Mouse (Mus musculus) embryonic facial prominence, embryonic 10.5 days (tissue): ENCODE data around the gene Gmnn. TPM values are rescaled to one million over a fixed set of nuclear protein-coding genes. Genes with fewer than 3 reads are reported as not detected.

ENCODE experiments used
- DNase-seq: peaks from one replicate; pipeline ENCODE4 v3.0.0-alpha.2; 2017; ENCODE audit warnings: low spot score
- H3K27ac ChIP-seq: fragments of 300-500 bp; sonication (generic); replicated peaks from 2 replicates; pipeline ENCODE4 v1.5.1; 2016; ENCODE audit warnings: mild to moderate bottlenecking
- H3K27me3 ChIP-seq: fragments of 300-500 bp; sonication (generic); replicated peaks from 2 replicates; pipeline ENCODE4 v1.6.1; 2016; ENCODE audit warnings: low read depth, mild to moderate bottlenecking; ENCODE audit not compliant: poor library complexity, severe bottlenecking
- H3K36me3 ChIP-seq: fragments of 300-500 bp; sonication (generic); replicated peaks from 2 replicates; pipeline ENCODE4 v1.6.1; 2016; ENCODE audit warnings: mild to moderate bottlenecking, moderate library complexity
- H3K4me1 ChIP-seq: fragments of 300-500 bp; sonication (generic); 2 replicates; pipeline ENCODE4 v1.6.1; 2016
- H3K4me3 ChIP-seq: fragments of 300-500 bp; sonication (generic); 2 replicates; pipeline ENCODE4 v1.5.1; 2016; ENCODE audit warnings: mild to moderate bottlenecking, moderate library complexity
- H3K9me3 ChIP-seq: fragments of 300-500 bp; sonication (generic); 2 replicates; pipeline ENCODE4 v1.6.1; 2016; ENCODE audit warnings: mild to moderate bottlenecking
- WGBS: fragments of 180-500 bp; shearing (Covaris S2); methylation state at CpG from one replicate; pipeline ENCODE4 v1.1.7; 2016; 5-methylcytosine and 5-hydroxymethylcytosine counted together
- polyA plus RNA-seq: library from polyadenylated mRNA; unstranded; fragments of >200 nt; fragmentation: Nextera tagmentation; extraction: Ambion mirVana; gene quantifications from 2 replicates; pipeline ENCODE4 v1.2.1, GENCODE M21; 2016

Gene Gmnn
- 177 and 178 TPM in 2 replicates for polyA plus RNA-seq

GRCm38 (mm10) chr13:24761403-24762227 is at the start of gene Gmnn:
TSS of gene Gmnn (minus strand) at chr13:24761923.
- peaks cover 34% of the 10 kb centered on the region for H3K36me3 ChIP-seq
- peak within 1 kb of the TSS; percentile 99 for H3K27ac ChIP-seq
- peak within 1 kb of the TSS; percentile 90 for H3K4me3 ChIP-seq
- no peaks in the 10 kb centered on the region for H3K9me3 ChIP-seq
- under 1% methylated on average over 79 of the region's 79 CpGs for WGBS
- peaks cover 21% of the 10 kb centered on the region for H3K4me1 ChIP-seq
- peak; percentile 94 for DNase-seq
- no peaks in the 10 kb centered on the region for H3K27me3 ChIP-seq

- Histone ChIP-seq H3K4me1 (peaks cover 28% of the 10 kb centered on the region), H3K9me3 (no peaks in the 10 kb centered on the region), H3K36me3 (peaks cover 65% of the 10 kb centered on the region), H3K27me3 (no peaks in the 10 kb centered on the region), H3K27ac (no peak overlapping the region), H3K4me3 (no peak overlapping the region)
- no peak for DNase-seq
Observed at GRCm38 (mm10) chr13:24806079-24806478, 44.4 kb upstream of the Gmnn start.

DNA sequence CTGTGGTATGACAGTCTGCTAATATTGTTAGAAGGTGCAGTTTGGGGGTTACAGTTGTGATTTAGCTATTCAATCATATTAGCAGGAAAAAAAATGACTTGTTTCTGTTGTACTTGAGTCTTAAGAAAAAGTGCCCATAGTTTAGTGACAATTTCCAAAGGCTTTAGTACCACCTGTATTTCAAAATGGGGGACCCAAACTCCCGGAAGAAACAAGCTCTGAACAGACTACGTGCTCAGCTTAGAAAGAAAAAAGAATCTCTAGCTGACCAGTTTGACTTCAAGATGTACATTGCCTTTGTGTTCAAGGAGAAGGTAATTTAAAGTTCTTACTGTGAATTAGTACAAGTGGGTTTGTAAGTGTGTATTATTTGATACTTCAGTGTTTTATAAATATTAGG is 41.5 kb upstream of the Gmnn start:
- 47% methylated on average over 2 of the region's 2 CpGs for WGBS
- peak overlapping the region; percentile 99 for H3K4me3 ChIP-seq
- H3K9me3 ChIP-seq: no peaks in the 10 kb centered on the region
- peaks cover 36% of the 10 kb centered on the region for H3K36me3 ChIP-seq
- DNase-seq: no peak
- no peak overlapping the region for H3K27ac ChIP-seq
- H3K27me3 ChIP-seq: no peaks in the 10 kb centered on the region
- peaks cover 35% of the 10 kb centered on the region for H3K4me1 ChIP-seq

GRCm38 (mm10) chr13:24802131-24802691 is 40.5 kb upstream of the Gmnn start:
- peak overlapping the region; percentile 99 for H3K4me3 ChIP-seq
- under 1% methylated on average over 26 of the region's 26 CpGs for WGBS

GRCm38 (mm10) chr13:24801308-24801921 is 39.7 kb upstream of the Gmnn start, which contains the start of gene BC005537:
TSS of gene BC005537 (plus strand) at chr13:24801657.
- Histone ChIP-seq H3K4me1 (peaks cover 35% of the 10 kb centered on the region), H3K36me3 (peaks cover 19% of the 10 kb centered on the region), H3K9me3 (no peaks in the 10 kb centered on the region), H3K27ac (peak within 1 kb of the TSS; percentile 97), H3K4me3 (peak within 1 kb of the TSS; percentile 99), H3K27me3 (no peaks in the 10 kb centered on the region)
- whole genome bisulfite sequencing: under 1% methylated on average over 74 of the region's 74 CpGs
- DNase-seq: peak; percentile 77

More at GRCm38 (mm10) chr13:24802131-24802691, 40.5 kb upstream of the Gmnn start:
- Histone ChIP-seq H3K4me1 (peaks cover 35% of the 10 kb centered on the region), H3K9me3 (no peaks in the 10 kb centered on the region), H3K36me3 (peaks cover 26% of the 10 kb centered on the region), H3K27me3 (no peaks in the 10 kb centered on the region), H3K27ac (peak overlapping the region; percentile 97)
- peak; percentile 47 for DNase-seq

DNA sequence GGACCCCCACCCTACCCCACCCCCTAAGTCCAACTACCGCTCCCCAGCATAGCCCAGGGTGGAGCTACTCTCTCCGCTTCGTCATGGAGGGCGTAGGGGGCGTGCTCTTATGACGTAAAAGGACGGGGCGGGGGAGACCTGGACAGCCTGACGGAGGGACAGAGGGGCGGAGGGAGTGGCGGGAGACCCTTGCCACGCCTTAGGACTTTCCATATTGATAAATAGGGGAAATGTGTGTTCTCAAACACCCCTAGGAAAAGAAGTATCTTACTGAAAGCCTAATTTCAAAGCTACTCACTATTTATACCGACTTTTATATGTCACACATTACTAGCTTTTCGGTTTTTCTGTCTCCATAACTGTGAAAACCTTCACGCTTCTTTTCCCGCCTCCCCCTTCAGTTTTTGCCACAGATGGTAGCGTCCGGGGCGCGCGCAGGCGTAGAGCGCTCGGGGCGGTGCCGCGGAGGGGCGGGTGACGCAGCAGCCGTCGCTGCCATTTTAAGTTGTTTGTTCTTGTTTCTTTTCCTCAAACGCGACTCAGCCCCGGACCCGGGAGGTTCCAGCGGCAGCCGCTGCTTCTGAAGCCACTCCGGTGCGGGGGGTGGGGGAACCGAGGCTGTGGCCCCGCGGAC is 39.1 kb upstream of the Gmnn start:
- Histone ChIP-seq H3K27ac (peak overlapping the region; percentile 97), H3K27me3 (no peaks in the 10 kb centered on the region), H3K4me3 (peak overlapping the region; percentile 99), H3K9me3 (no peaks in the 10 kb centered on the region), H3K4me1 (peaks cover 35% of the 10 kb centered on the region), H3K36me3 (peaks cover 13% of the 10 kb centered on the region)
- peak; percentile 97 for DNase-seq
- under 1% methylated on average over 42 of the region's 42 CpGs for WGBS

DNA sequence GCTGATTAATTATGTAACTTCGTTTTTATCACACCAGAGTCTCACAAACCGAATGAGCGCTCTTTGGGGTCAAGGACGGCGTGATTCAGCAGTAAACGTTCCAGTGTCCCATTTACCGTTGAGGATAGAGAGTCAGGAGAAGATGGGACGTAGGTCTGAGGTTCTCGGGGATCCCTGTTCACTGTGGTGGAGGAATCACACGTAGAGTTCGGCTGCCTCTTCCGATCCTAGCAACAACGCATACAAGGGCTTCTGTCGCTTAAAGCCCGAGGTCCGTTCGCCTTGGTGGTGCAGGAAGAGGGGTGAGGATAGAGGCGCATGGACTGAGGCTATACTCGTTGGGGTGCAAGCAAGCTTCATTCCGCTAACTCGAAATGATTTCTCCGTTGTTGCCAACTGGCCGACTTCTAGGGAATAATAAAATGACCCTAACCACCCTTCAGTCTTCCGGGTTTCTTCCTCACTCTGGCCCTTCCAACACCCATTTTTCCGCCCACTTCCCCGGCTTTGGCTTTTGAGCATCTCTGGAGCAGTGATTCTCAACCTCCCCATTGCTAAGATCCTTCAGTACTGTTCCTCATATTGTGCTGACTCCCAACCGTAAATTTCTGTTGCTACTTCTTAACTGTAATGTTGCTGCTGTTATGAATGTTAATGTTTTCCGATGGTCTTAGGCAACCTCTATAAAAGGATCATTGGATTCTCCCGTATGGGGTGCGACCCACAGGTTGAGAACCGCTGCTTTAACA is 38.4 kb upstream of the Gmnn start:
- Histone ChIP-seq H3K36me3 (peaks cover 6% of the 10 kb centered on the region), H3K4me1 (peaks cover 35% of the 10 kb centered on the region), H3K4me3 (peak overlapping the region; percentile 99), H3K27me3 (no peaks in the 10 kb centered on the region), H3K9me3 (no peaks in the 10 kb centered on the region), H3K27ac (peak overlapping the region; percentile 97)
- peak; percentile 41 for DNase-seq
- WGBS: under 1% methylated on average over 31 of the region's 31 CpGs

GRCm38 (mm10) chr13:24799378-24799777 is 37.7 kb upstream of the Gmnn start:
- Histone ChIP-seq H3K27ac (no peak overlapping the region; the same call in 1 of the 2 replicates), H3K36me3 (no peaks in the 10 kb centered on the region), H3K4me3 (peak overlapping the region; percentile 99), H3K4me1 (peaks cover 30% of the 10 kb centered on the region), H3K27me3 (no peaks in the 10 kb centered on the region), H3K9me3 (no peaks in the 10 kb centered on the region)
- WGBS: 66% methylated on average over 5 of the region's 5 CpGs
- DNase-seq: no peak

GRCm38 (mm10) chr13:24798686-24799085 is 37.0 kb upstream of the Gmnn start:
- Histone ChIP-seq H3K4me3 (no peak overlapping the region), H3K9me3 (no peaks in the 10 kb centered on the region), H3K27me3 (no peaks in the 10 kb centered on the region), H3K36me3 (no peaks in the 10 kb centered on the region), H3K4me1 (peaks cover 23% of the 10 kb centered on the region), H3K27ac (no peak overlapping the region)
- WGBS: 96% methylated on average over 4 of the region's 4 CpGs
- DNase-seq: no peak

GRCm38 (mm10) chr13:24792411-24793045 is 30.8 kb upstream of the Gmnn start:
- Histone ChIP-seq H3K27ac (no peak overlapping the region), H3K9me3 (no peaks in the 10 kb centered on the region), H3K27me3 (no peaks in the 10 kb centered on the region), H3K4me3 (no peak overlapping the region), H3K36me3 (no peaks in the 10 kb centered on the region), H3K4me1 (no peaks in the 10 kb centered on the region)
- DNase-seq: no peak
- WGBS: 90% methylated on average over 9 of the region's 9 CpGs

DNA sequence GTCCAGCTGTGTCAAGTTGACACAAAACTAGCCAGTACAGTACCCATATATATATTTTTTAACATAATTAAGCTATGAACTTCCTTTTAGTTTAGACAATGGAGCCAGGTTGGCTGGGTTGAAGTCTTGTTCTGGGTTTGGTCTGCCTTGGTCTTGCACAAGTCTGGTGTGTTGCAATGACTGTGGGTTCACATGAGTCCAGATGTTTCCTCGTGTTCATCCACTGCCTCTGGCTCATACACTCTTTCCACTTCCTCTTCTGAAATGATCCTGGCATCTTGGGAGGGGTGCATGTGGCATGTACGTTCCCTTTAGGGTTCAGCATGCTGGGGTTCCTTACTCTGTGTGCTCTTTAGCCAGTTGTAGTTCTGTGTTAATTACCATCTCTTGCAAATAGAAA is 29.6 kb upstream of the Gmnn start:
- 78% methylated on average over 2 of the region's 2 CpGs for WGBS
- H3K4me1 ChIP-seq: no peaks in the 10 kb centered on the region
- H3K4me3 ChIP-seq: no peak overlapping the region
- DNase-seq: no peak
- H3K36me3 ChIP-seq: no peaks in the 10 kb centered on the region
- no peak overlapping the region for H3K27ac ChIP-seq
- H3K27me3 ChIP-seq: no peaks in the 10 kb centered on the region
- no peaks in the 10 kb centered on the region for H3K9me3 ChIP-seq
